Mouse (Mus musculus): ENCODE results near the gene Tex14.
"Not testable (repeated sequence)": the region's sequence is repeated elsewhere in the genome, so short reads cannot be mapped to it uniquely, and the experiment has no call there.

Gene Tex14

DNA sequence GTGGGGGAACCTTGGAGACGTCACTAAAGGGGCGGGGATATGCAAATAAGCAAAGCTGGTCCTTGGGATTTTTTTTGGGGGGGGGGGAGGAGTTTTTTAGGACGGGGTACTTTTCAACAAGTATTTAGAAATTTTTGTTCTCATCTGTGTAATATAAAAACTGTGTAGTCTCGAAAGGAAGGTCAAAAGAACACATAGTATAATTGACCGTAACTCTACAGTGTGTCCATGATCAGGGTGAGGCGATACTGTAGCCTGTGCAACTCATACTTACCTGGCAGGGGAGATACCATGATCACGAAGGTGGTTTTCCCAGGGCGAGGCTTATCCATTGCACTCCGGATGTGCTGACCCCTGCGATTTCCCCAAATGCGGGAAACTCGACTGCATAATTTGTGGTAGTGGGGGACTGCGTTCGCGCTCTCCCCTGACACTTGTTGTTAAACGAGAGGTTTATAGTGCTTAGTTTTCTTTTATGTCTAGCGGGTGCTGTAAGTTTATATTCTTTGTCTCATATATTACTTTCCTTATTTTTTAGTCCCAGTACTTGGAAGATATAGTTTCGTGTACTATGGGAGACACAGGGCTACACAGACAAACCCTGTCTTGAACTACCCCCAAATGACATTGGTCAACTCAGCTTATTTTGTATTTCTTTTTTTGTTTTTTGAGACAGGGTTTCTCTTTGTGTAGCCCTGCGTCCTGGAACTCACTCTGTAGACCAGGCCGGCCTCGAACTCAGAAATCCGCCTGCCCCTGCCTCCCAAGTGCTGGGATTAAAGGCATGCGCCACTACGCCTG, 21.8 kb downstream of the Tex14 start:
- DNase-seq (ENCODE audit: low read depth, low spot score), result not testable (repeated sequence)

DNA sequence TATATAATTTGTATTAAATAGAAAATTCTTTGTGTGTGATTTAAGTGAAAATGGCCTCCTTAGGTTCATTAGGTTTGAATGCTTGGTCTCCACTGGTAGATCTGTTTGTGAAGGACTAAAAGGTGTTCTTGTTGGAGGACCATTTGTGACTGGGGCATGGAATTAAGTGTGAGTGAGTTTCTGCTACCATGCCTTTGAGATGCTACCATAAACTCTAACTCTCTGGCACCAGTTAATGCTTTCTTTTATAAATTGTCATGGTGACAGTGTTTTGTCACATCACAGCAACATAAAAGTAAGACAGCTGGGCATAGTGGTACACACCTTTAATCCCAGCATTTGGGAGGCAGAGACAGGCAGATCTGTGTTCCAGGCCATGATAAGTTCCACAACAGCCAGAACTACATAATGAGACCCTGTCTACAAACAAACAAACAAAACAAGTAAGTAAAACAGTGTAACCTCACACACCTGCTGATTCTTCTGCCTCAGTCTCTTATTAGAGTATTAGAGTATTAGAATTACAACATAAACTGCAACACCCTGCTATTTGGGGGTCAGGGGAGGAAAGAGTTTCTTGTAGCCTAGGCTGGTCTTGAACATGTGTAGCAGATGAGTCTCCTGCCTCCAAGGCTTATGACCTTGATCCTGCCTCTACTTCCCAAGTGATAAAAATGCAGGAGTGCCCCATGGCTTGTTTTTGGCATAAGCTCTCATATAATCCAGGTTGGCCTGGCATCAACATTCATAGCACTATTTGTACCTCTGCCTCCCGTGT, 22.6 kb downstream of the Tex14 start:
- no peak for DNase-seq (ENCODE audit: low read depth, low spot score)

DNA sequence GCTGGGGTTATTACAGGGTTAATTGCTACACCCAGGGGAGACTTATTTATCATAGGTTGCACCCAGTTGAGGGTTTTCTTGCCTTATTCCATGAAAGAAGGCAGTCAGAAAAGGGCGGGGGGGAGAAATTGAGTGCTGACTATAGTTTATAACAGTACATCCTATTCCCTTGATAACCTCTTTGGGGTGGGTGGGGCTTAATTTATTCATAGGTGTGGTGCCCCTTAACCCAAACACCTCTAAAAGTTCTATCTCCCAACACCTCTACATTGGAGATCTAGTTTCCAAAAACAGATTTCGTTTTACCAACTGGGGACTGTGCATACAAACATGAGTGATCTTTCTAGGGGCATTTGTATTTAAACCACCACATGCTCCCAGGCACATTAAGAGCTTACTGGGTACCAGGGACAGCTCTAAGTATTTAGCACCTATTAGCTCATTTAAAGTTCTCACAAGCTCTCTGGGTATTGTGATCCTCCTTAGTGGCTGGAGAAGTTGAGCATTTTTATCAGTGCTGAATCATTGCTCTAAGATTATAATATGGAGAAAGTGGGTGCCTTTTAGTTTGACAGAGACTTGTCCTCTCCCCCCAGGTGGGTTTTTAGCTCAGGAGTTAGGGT, 23.3 kb downstream of the Tex14 start:
- no peak for DNase-seq (ENCODE audit: low read depth, low spot score)

DNA sequence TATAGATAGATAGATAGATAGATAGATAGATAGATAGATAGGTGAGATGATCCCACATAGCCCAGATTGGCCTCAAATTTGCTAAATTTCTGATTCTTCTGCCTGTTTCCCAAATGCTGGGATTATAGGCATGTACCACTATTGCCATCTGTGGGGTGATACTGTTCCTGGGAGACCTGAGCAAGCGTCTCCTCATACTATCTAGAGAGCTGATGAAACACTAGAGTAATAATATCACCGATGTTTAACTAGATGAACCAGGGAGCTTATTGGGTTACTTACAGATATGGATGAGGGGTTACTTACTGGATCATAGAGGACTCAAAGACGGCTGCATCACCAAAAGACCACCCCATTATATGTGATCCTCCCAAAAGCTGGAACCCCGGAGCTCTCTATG, 24.5 kb downstream of the Tex14 start:
- DNase-seq (ENCODE audit: low read depth, low spot score), result no peak

DNA sequence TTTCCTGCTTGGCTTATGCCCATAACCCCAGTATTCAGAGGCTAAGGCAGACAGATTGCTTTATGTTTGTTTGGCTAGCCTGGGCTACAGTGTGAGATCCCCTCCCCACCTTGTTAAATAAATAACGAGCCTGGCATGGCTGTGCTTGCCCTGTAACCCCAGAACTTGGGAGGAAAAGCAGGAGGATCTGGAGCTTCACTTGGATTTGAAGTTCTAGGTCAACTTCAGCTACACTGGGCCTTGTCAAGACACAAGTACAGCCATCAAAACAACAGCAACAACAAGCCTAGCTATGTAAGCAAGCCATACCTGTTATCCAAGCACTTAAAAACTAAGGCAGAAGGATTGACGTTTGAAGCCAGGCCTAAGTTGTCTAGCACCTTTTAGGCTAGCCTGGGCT, 25.5 kb downstream of the Tex14 start:
- no peak for DNase-seq (ENCODE audit: low read depth, low spot score)

DNA sequence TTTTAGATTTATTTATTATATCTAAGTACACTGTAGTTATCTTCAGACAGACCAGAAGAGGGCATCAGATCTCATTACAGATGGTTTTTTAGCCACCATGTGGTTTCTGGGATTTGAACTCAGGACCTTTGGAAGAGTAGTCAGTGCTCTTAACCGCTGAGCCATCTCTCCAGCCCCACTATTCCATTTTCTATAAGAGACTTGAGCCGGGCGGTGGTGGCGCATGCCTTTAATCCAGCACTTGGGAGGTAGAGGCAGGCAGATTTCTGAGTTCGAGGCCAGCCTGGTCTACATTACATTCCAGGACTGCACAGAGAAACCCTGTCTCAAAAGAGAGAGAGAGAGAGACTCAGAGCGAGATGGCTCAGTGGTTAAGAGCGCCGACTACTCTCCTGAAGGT, 26.9 kb downstream of the Tex14 start:
- not testable (repeated sequence) for DNase-seq (ENCODE audit: low read depth, low spot score)

DNA sequence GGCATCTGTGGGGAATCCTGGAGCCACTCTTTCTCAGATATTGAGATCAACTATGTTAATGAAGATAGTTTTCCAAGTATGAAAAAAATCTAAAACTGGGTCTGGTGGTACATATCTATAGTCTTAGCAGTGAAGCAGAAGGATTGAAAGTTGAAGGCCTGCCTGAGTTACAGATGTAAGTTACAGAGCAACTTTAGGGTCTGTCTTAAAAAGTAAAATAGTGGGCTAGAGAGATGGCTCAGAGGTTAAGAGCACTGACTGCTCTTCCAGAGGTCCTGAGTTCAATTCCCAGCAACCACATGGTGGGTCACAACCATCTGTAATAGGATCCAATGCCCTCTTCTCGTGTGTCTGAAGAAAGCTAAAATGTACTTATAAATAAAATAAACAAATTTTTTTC, 27.6 kb downstream of the Tex14 start:
- DNase-seq (ENCODE audit: low read depth, low spot score), result no peak

DNA sequence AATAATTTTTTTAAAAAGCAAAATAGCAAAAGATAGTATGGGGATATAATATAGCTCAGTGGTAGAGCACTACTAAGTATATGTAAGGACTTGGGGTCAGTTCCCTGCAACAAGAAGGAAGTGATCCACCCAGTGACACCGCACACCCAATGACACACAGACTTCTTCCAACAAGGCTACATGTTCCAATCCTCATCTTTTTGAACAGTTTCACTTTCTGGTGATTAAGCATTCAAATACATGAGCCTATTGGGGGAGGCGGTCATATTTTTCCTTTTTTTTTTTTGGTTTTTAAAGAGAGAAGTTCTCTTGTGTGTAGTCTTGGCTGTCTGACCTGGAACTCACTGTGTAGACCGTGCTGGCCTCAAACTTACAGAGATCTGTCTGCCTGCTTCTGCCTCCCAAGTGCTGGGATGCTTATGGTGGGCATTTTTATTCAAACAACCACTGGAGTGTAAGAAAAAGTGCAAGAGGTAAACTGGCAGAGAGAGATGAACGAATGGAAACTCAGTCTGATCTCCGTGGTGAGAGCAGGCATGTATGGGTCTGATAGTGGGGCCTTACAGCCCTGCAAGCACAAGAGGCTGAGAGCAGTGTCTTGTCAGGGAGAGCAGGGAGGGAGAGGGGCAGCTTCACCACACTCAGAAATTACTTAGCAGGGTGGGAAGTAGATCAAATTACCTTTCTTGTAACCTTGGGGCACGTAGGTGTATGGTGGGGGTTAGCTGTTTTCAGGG, 28.2 kb downstream of the Tex14 start:
- DNase-seq (ENCODE audit: low read depth, low spot score), result no peak

DNA sequence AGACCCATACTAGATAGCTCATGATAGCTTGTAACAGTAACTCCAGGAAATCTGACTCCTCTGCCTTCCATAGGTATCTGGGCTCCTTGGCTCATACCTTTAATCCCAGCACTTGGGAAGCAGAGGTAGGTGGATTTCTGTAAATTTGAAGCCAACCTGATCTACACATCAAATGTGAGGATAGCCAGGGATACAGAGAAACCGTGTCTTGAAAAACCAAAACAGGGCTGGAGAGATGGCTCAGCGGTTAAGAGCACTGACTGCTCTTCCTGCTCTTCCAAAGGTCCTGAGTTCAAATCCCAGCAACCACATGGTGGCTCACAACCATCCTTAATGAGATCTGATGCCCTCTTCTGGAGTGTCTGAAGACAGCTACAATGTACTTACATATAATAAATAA, 30.2 kb downstream of the Tex14 start:
- DNase-seq (ENCODE audit: low read depth, low spot score), result not testable (repeated sequence)

DNA sequence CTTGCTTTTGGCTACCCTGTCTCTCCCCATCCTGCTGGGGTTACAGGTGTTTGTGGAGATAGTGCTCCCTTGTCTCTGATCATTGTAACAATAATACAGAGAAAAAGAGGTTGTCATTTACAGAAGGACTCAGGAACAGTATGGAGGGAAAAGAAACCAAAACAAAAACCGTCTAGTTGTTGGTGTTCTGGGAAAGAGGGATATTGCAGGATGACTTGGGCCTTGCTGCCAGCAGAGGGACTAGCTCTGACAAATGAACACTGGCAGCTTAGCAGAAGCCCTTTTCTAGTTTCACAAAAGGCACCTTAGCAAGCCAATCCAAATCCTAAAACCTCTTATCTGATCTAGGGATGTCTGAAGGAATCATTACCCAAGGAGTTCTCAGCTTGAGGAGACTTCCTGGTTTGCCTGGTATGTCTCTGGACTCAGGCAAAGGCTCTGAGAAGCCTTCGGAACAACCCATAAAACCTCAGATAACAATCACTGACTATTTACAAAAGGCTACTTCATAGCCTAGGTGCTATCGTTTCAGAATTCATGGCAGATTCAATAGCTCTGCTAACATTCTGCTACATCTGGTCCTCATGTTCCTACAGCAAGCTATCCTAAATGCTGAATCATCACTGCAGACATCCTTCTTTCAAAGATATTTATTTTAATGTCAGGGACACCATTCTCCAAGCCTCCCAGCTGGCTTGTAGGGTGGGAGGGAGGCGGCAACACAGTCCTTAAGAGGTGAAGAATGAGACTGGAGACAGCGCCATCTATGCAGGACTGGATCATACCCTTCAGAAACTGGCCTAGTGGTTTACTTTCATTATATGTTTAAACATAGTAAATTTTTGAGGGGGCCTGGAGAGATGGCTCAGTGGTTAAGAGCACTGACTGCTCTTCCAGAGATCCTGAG, 31.7 kb downstream of the Tex14 start:
- DNase-seq (ENCODE audit: low read depth, low spot score), result no peak

DNA sequence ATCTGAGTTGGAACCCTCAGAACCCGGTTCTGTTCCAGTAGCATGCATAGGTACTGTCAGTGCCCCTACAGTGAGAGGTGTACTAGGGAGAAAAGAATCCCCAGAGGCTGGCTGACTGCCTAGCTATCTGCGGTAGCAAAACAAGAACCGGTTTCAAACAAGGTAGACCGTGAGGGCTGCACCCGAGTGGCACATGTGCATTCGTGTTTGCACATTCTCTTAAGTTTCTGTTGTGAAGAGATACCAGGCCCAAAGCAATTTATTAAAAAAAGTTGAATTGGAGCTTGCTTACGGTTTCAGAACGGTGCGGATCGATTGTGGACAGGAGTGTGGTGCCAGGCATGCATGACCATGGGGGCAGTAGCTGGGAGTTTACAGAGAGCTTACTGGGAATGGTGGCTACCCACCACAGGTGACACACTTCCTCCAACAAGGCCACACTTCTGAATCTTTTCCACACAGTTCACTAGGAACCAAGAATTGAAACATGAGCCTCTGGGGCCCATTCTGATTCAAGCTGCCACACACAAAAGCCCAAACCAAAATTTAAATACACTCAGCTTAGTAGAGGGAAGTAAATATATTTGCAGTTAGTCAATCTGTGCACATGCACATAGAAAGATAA, 35.0 kb downstream of the Tex14 start:
- no peak for DNase-seq (ENCODE audit: low read depth, low spot score)

DNA sequence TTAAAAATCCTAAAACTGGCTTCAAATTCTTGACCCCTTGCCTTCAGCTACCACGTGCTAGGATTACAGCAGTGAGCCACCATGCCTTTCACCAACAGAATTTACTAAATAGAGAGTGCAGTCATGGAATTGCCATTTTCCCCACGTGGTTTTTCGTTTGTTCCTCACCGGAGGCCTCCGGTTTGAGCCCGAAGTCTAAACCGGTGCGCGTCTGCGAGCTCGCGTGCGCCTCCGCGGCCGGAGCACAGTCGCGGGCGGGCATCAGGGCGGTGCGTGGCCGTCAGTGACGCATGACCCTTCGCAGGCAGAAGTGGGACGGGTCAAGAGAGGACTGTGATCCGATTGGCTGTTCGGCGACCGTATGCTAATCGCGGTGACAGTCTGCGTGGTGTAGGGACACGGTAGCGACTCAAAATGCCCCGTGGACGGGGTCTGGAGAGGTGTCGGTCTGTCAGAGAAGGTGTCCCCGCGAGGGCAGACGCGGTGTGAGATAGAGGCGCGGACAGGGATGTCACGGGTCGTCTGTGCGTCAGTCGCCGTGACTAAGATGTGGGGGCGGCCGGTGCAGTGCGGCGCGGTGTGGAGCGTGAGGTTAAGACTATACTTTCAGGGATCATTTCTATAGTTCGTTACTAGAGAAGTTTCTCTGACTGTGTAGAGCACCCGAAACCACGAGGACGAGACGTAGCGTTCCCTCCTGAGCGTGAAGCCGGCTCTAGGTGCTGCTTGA, 37.9 kb downstream of the Tex14 start:
- not testable (repeated sequence) for DNase-seq (ENCODE audit: low read depth, low spot score)

DNA sequence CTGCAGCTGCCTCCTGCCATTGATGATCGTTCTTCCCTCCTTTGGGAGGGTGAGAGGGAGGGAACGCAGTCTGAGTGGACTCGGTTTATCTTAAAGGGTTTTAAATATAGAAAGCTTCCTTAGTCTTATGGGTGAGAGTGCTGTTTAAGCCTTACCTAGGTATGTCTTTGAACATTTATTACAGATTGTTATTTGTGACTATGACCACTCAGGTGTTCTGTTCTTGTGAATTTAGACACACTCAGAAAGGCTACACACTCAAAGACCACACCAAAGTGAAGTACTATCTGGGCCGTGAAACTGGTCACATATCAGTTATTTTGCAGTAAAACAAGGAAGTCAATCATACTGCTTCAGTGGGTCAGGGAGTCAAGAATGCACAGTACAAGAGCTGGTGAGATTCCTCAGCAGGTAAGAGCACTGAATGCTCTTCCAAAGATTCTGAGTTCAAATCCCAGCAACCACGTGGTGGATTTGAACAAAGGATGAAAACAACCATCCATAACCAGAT, 38.6 kb downstream of the Tex14 start:
- no peak for DNase-seq (ENCODE audit: low read depth, low spot score)

DNA sequence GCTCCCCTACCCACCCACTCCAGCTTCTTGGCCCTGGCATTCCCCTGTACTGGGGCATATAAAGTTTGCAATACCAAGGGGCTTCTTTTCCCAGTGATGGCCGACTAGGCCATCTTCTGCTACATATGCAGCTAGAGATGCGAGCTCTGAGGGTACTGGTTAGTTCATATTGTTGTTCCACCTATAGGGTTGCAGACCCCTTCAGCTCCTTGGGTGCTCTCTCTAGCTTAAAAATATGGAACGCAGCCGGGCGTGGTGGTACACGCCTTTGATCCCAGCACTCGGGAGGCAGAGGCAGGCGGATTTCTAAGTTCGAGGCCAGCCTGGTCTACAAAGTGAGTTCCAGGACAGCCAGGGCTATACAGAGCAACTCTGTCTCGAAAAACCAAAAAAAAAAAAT, 39.2 kb downstream of the Tex14 start:
- DNase-seq (ENCODE audit: low read depth, low spot score), result not testable (repeated sequence)

DNA sequence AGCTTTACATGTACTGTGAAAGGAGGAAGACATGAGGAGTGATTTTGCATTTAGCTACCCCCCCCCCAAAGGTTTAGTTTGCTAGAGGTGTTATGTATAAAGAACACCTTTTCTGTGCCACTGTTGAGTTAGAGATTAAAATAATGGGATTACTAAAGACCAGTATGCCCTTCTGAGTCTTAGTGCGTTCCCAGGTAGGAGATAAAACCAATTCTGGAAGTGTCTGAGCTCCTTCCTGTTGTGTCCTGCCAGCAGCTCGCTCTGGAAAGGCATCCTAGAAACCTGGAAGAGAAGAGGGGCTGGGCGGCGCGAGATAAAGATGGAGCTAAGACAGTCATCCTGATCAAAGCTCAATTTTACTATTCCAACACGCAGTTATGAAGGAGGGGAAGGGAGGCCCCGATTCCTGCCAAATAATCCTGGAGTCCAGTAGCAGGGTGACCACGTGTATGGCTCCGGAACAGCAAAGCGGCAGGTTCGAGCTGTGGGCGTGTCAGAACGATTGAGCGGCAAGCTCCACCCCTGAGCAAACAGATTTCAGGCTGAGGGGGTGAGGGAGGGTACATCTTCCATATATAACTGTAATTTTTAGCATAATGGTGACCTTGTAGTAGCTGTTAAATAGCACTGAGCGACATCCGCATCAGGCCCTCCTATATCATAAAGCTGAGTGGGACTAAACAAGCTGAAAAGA, 40.0 kb downstream of the Tex14 start:
- DNase-seq (ENCODE audit: low read depth, low spot score), result no peak

DNA sequence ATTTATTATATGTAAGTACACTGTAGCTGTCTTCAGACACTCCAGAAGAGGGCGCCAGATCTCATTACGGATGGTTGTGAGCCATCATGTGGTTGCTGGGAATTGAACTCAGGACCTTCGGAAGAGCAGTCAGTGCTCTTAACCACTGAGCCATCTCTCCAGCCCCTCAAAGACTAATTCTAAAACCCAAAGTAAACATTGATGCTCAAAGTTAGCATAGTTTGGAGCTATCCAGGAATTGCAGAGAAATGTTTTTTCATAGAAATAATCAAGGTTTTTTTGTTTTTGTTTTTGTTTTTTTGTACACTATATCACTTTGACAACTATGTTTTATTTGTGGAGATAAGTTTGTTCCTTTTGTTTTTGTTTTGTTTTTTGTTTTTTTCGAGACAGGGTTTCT, 40.7 kb downstream of the Tex14 start:
- DNase-seq (ENCODE audit: low read depth, low spot score), result not testable (repeated sequence)

DNA sequence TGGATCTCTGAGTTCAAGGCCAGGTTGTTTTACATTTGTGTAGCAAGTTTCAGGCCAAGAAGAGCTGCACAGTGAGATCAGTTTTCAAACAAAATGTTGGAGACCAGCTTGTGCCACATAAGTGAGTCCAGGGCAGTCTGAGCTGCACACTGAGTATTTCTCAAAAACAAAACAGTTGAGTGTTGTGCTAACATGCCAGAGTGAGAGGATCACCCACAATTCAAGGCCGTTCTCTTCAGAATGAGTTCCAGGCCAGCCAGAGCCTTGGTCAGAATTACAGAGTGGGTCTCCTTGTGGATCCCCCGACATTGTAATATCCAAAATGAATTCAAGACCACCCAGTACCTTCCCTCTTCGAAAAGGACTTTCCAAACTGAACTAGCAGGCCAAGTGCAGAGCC, 41.3 kb downstream of the Tex14 start:
- no peak for DNase-seq (ENCODE audit: low read depth, low spot score)

DNA sequence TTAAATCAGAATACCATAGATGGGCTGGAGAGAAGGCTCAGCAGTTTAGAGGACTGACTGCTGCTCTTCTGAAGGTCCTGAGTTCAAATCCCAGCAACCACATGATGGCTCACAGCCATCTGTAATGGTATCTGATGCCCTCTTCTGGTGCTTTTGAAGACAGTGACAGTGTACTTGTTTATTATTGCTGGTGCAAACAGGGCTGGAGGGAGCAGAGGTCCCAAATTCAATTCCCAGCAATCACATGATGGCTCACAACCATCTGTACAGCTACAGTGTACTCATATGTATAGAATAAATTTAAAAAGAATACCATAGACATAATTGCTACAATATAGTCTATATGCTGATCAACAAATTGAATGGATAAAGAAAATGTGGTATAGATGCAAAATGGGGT, 42.6 kb downstream of the Tex14 start:
- no peak for DNase-seq (ENCODE audit: low read depth, low spot score)

DNA sequence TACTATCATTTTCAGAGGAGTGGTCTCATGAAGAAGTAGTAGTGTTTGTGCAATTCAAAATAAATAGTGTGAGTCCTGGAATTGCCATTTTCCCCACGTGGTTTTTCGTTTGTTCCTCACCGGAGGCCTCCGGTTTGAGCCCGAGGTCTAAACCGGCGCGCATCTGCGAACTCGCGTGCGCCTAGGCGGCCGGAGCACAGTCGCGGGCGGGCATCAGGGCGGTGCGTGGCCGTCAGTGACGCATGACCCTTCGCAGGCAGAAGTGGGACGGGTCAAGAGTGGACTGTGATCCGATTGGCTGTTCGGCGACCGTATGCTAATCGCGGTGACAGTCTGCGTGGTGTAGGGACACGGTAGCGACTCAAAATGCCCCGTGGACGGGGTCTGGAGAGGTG, 43.2 kb downstream of the Tex14 start:
- DNase-seq (ENCODE audit: low read depth, low spot score), result not testable (repeated sequence)
